Mouse (Mus musculus) layer of hippocampus, adult 11-12 months (tissue): ENCODE measurements around the gene Pcx.

Experiments used
- DNase-seq: peaks from one replicate; pipeline ENCODE4 v3.0.0; 2022; ENCODE audit warnings: low spot score

The Pcx gene

GRCm38 (mm10) chr19:4620721-4621120 is 110.4 kb downstream of the Pcx start:
- no peak for DNase-seq

- DNase-seq, result no peak
Measured at GRCm38 (mm10) chr19:4622780-4623179, 112.5 kb downstream of the Pcx start.

GRCm38 (mm10) chr19:4623419-4623818 is 113.1 kb downstream of the Pcx start:
- no peak for DNase-seq

DNA sequence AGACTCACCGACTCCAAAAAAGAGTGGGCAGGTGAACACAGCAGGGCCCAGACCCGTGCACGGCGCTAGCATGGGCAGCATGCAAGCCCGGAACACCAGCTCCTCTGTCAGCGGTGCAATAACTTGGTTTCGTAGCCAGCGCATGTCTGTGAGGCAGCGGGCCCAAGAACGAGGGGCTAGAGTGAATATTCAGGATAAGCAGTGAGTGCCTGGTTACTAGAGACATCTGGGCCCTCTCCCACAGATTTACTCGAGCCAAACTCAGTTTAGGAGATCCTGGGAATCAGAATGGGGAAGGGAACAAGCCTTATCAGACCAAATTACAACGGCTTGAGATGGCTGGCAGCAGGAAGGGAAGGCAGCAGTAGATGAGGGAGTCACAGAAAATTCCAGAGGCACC is 113.7 kb downstream of the Pcx start:
- DNase-seq, result no peak

DNA sequence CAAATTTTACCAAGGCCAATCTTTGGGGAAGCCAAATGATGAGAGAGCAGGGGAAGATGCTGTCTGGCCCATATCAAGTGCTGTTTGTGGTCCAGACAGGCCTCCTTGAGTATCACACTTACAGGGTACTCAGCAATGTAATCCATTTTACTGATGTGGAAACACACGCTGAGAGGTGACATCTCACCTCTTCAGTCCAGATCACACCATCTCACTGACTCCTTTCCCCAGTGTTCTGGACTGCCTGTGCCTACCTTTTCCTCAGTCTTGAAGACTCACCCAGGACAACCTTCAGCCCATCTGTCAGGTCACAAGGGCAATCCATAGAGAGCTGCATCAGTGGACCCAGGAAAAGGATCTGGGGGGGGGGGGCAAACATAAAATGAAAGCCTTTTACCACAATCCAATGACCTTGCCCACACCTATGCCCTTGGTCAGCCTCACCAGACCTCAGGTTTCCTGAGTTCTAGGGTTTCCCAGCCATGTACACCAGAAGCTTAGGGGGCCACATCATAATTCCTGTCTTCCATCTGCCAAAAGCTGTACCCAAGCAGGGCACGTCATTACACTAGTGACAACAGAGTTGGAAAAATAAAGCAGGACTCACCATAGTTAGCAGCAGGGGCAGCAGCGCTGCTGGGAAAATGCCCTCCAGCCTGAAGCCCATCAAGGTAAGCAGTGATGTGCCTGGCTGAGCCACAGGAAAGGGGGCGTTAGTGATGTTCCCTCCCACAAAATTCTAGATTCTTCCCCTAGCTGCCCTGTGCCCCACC is 114.3 kb downstream of the Pcx start:
- no peak for DNase-seq

DNA sequence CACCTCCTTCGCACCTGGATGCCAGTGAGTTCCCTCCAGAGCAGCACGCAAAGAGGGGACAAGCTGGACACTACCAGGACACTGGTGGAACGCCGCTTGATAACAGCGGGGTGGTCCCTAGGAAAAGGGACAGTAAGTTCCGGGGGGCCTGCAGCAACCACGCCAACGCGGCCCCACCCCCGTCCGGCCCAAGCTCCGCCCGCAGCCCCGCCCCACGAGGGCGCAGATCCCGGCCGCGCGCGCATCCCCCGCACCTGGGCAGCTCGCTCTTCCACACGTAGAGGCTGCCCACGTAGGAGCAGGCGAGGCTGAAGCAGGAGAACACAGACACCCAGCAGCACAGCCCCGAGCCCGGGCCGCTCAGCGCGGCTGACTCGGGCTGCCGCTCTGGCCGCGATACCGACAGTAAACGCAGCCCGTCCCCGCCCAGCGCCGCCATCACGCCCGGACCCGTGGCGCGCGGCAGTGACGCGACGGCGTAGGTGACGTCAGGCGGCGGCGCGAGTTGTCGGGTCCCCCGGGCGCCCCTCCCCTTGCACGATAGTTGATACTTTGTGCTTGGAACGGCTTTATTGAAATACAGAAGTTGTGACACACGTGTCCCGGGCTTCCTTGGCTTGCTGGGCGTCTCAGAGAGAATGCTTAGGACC is 115.0 kb downstream of the Pcx start, which contains the start of gene Rce1:
TSS of gene Rce1 (minus strand) at position 463 of the 650 bp plus-strand sequence.
- peak; percentile 89 for DNase-seq

DNA sequence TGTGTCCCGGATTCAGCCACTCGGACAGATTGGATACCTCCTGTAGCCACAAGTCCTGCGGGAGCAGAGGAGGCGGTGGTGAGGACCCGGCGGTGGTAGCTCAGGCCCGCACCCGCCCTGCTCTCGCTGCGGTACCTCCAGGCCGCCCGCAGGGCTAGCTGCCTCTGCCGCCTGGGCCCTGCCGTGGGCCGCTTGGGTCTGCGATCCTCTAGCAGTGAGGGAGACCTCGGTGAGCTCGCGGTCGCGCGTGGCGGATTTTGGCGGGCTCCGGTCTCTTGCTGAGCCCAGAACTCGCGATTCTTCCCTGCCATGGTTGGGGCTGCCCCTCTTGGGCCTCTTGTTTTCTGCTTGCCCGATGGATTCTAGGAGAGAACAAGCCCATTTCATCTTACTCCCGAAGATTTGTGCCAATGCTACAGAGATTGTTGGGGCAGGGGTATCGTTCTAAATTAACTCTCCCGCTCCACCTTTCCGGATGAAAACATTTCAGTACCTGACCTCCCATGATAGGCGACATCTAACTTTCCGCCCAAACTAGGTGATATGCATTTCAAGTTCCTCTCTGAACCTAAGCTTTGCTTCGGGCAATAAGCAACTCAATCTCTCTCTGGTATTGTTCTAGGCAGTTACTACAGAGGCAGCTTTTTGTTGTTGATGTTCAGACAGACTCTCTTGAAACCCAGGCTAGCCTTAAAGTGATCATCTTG is 115.7 kb downstream of the Pcx start:
- no peak for DNase-seq

GRCm38 (mm10) chr19:4628819-4629218 is 118.5 kb downstream of the Pcx start:
- peak; percentile 65 for DNase-seq

GRCm38 (mm10) chr19:4635986-4636385 is 125.7 kb downstream of the Pcx start:
- DNase-seq, result no peak

GRCm38 (mm10) chr19:4644271-4644670 is 134.0 kb downstream of the Pcx start:
- peak; percentile 83 for DNase-seq

GRCm38 (mm10) chr19:4646917-4647492 is 136.7 kb downstream of the Pcx start:
- DNase-seq, result peak; percentile 50

GRCm38 (mm10) chr19:4658156-4658555 is 147.9 kb downstream of the Pcx start:
- no peak for DNase-seq

DNA sequence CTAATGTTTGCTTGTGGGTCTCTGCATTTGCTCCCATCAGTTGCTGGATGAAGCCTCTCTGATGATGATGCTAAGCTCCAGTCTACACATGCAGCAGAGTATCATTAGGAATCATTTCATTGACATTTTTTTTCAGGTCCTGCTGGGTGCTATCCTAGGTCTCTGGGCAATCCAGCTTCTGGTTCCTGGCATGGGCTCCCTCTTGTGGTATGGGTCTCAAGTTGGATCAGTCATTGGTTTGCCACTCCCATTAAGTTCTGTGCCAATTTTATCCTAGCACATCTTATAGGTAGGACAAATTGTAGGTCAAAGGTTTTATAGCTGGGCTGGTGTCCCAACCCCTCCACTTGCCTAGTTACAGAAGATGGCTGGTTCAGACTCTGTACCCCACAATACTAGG is 156.5 kb downstream of the Pcx start:
- DNase-seq, result no peak

GRCm38 (mm10) chr19:4670776-4671175 is 160.5 kb downstream of the Pcx start:
- no peak for DNase-seq
